Mouse (Mus musculus) E14TG2a.4 (cell line): ENCODE data around the gene Mylk.

Source experiments
- CTCF ChIP-seq: conservative IDR thresholded peaks from 2 replicates; pipeline ENCODE4 v1.5.1; 2014; ENCODE audit warnings: low read length
- NANOG ChIP-seq: IDR thresholded peaks from 2 replicates; pipeline ENCODE4 v1.6.1; 2014; ENCODE audit warnings: borderline replicate concordance, low read length, mixed read lengths
- POU5F1 ChIP-seq: IDR thresholded peaks from 2 replicates; pipeline ENCODE4 v1.6.1; 2014; ENCODE audit warnings: low read length, borderline replicate concordance

GRCm38 (mm10) chr16:34920182-34920581 lies 175.2 kb downstream of the Mylk start:
- TF ChIP-seq CTCF = peak; percentile 73
- TF ChIP-seq NANOG = no peak
- no peak for TF ChIP-seq POU5F1
